Mouse (Mus musculus) hindbrain, embryonic 13.5 days (tissue): ENCODE data around the gene Ppl. TPM values are rescaled to one million over a fixed set of nuclear protein-coding genes. Genes with fewer than 3 reads are reported as not detected.

Experiments
- ATAC-seq: fragments of 200-750 bp; cut with Nextera tagmentation; 2 replicates; pipeline ENCODE4 v1.8.0; 2017; ENCODE audit warnings: moderate TSS enrichment; ENCODE audit not compliant: low FRiP score
- H3K27ac ChIP-seq: fragments of 300-500 bp; sonication (generic); 2 replicates; pipeline ENCODE4 v1.5.1; 2015; ENCODE audit warnings: inconsistent platforms, mild to moderate bottlenecking, moderate library complexity
- H3K27me3 ChIP-seq: fragments of 300-500 bp; sonication (generic); 2 replicates; pipeline ENCODE4 v1.6.1; 2015; ENCODE audit warnings: mild to moderate bottlenecking, inconsistent platforms
- H3K36me3 ChIP-seq: fragments of 300-500 bp; sonication (generic); 2 replicates; pipeline ENCODE4 v1.6.1; 2015; ENCODE audit warnings: mild to moderate bottlenecking, inconsistent platforms
- H3K4me1 ChIP-seq: fragments of 300-500 bp; sonication (generic); replicated peaks from 2 replicates; pipeline ENCODE4 v1.6.1; 2015; ENCODE audit warnings: inconsistent platforms
- H3K4me2 ChIP-seq: fragments of 300-500 bp; sonication (generic); 2 replicates; pipeline ENCODE4 v1.6.1; 2015; ENCODE audit warnings: inconsistent platforms, mild to moderate bottlenecking, moderate library complexity
- H3K4me3 ChIP-seq: fragments of 300-500 bp; sonication (generic); 2 replicates; pipeline ENCODE4 v1.5.1; 2015; ENCODE audit warnings: mild to moderate bottlenecking, inconsistent platforms
- H3K9ac ChIP-seq: fragments of 300-500 bp; sonication (generic); 2 replicates; pipeline ENCODE4 v1.6.1; 2015; ENCODE audit warnings: mild to moderate bottlenecking, inconsistent platforms
- H3K9me3 ChIP-seq: fragments of 300-500 bp; sonication (generic); 2 replicates; pipeline ENCODE4 v1.6.1; 2016; ENCODE audit warnings: inconsistent platforms
- WGBS: fragments of 180-500 bp; shearing (Covaris S2); methylation state at CpG from one replicate; pipeline ENCODE4 v1.1.7; 2015; 5-methylcytosine and 5-hydroxymethylcytosine counted together
- polyA plus RNA-seq: library from polyadenylated mRNA; unstranded; fragments of >200 nt; fragmentation: Nextera tagmentation; extraction: Ambion mirVana; gene quantifications from 2 replicates; pipeline ENCODE4 v1.2.1, GENCODE M21; 2015

Gene Ppl
- polyA plus RNA-seq, 1 experiment from 2014 or later, result 0.25 TPM

GRCm38 (mm10) chr16:5071974-5072373 lies 60.2 kb downstream of the Ppl start:
- Histone ChIP-seq H3K9ac (no peak overlapping the region), H3K27ac (no peak overlapping the region), H3K27me3 (no peaks in the 10 kb centered on the region), H3K4me3 (no peak overlapping the region), H3K4me1 (no peaks in the 10 kb centered on the region), H3K9me3 (no peaks in the 10 kb centered on the region), H3K36me3 (peaks cover 85% of the 10 kb centered on the region), H3K4me2 (no peak overlapping the region)
- ATAC-seq, result no peak
- WGBS, result 97% methylated on average over 7 of the region's 7 CpGs

- 86% methylated on average over 3 of the region's 3 CpGs for WGBS
- Histone ChIP-seq H3K9ac (no peak overlapping the region), H3K27ac (no peak overlapping the region), H3K36me3 (peaks cover 81% of the 10 kb centered on the region), H3K27me3 (no peaks in the 10 kb centered on the region), H3K4me3 (no peak overlapping the region), H3K4me1 (no peaks in the 10 kb centered on the region), H3K4me2 (no peak overlapping the region), H3K9me3 (no peaks in the 10 kb centered on the region)
- no peak for ATAC-seq
These were observed 61.9 kb downstream of the Ppl start for GRCm38 (mm10) chr16:5070321-5070720.

GRCm38 (mm10) chr16:5063472-5063871 lies 68.7 kb downstream of the Ppl start:
- no peak overlapping the region for H3K4me3 ChIP-seq
- no peaks in the 10 kb centered on the region for H3K27me3 ChIP-seq
- WGBS, result over 99% methylated on average over 4 of the region's 4 CpGs
- no peak overlapping the region for H3K9ac ChIP-seq
- no peak for ATAC-seq
- H3K36me3 ChIP-seq, result peaks cover 67% of the 10 kb centered on the region
- H3K4me1 ChIP-seq, result no peaks in the 10 kb centered on the region
- no peak overlapping the region for H3K4me2 ChIP-seq
- no peak overlapping the region for H3K27ac ChIP-seq
- H3K9me3 ChIP-seq, result no peaks in the 10 kb centered on the region

- Histone ChIP-seq H3K27ac (no peak overlapping the region), H3K36me3 (peaks cover 59% of the 10 kb centered on the region), H3K4me1 (0 out of 2 replicates have a peak, but pooled peaks cover 5% of the 10 kb centered on the region), H3K9me3 (no peaks in the 10 kb centered on the region), H3K4me3 (no peak overlapping the region), H3K27me3 (no peaks in the 10 kb centered on the region), H3K4me2 (no peak overlapping the region), H3K9ac (no peak overlapping the region)
- WGBS, result 86% methylated on average over 1 of the region's 1 CpGs
- no peak for ATAC-seq
These were observed 74.1 kb downstream of the Ppl start for GRCm38 (mm10) chr16:5058114-5058513.

GRCm38 (mm10) chr16:5050251-5051110 lies 81.7 kb downstream of the Ppl start:
- Histone ChIP-seq H3K9ac (peak overlapping the region; percentile 92), H3K27ac (peak overlapping the region; percentile 98), H3K4me3 (peak overlapping the region; percentile 99), H3K4me2 (peak overlapping the region; percentile 98), H3K27me3 (no peaks in the 10 kb centered on the region), H3K4me1 (peaks cover 44% of the 10 kb centered on the region), H3K36me3 (peaks cover 38% of the 10 kb centered on the region), H3K9me3 (no peaks in the 10 kb centered on the region)
- peak; percentile 87 for ATAC-seq
- WGBS, result under 1% methylated on average over 78 of the region's 78 CpGs

- peaks cover 39% of the 10 kb centered on the region for H3K36me3 ChIP-seq
- H3K27ac ChIP-seq, result peak within 1 kb of the TSS; percentile 98
- no peaks in the 10 kb centered on the region for H3K9me3 ChIP-seq
- peak within 1 kb of the TSS; percentile 98 for H3K4me2 ChIP-seq
- no peaks in the 10 kb centered on the region for H3K27me3 ChIP-seq
- peak within 1 kb of the TSS; percentile 95 for H3K9ac ChIP-seq
- peaks cover 44% of the 10 kb centered on the region for H3K4me1 ChIP-seq
- peak; percentile 100 for ATAC-seq
- 0% methylated on average over 46 of the region's 56 CpGs for WGBS
- peak within 1 kb of the TSS; percentile 99 for H3K4me3 ChIP-seq
These were observed 82.4 kb downstream of the Ppl start, which contains the start of the genes Glyr1 and Ubn1 for GRCm38 (mm10) chr16:5049774-5050234. TSS of gene Glyr1 (minus strand) at chr16:5049863. TSS of gene Ubn1 (plus strand) at chr16:5050057.

GRCm38 (mm10) chr16:5049182-5049773 lies 82.9 kb downstream of the Ppl start:
- ATAC-seq, result peak; percentile 73
- H3K27ac ChIP-seq, result peak overlapping the region; percentile 93
- WGBS, result under 1% methylated on average over 38 of the region's 38 CpGs

GRCm38 (mm10) chr16:5045322-5045721 lies 86.9 kb downstream of the Ppl start:
- 99% methylated on average over 3 of the region's 3 CpGs for WGBS
- Histone ChIP-seq H3K9me3 (no peaks in the 10 kb centered on the region), H3K9ac (no peak overlapping the region), H3K27me3 (no peaks in the 10 kb centered on the region), H3K27ac (no peak overlapping the region), H3K4me1 (peaks cover 20% of the 10 kb centered on the region), H3K4me2 (no peak overlapping the region), H3K36me3 (peaks cover 72% of the 10 kb centered on the region), H3K4me3 (no peak overlapping the region)
- no peak for ATAC-seq

More at GRCm38 (mm10) chr16:5049182-5049773, 82.9 kb downstream of the Ppl start:
- Histone ChIP-seq H3K4me1 (peaks cover 44% of the 10 kb centered on the region), H3K4me3 (peak overlapping the region; percentile 99), H3K9ac (peak overlapping the region; percentile 95), H3K27me3 (no peaks in the 10 kb centered on the region), H3K4me2 (peak overlapping the region; percentile 92), H3K36me3 (peaks cover 44% of the 10 kb centered on the region), H3K9me3 (no peaks in the 10 kb centered on the region)

- ATAC-seq, result no peak
- Histone ChIP-seq H3K27ac (no peak overlapping the region), H3K9ac (no peak overlapping the region), H3K27me3 (no peaks in the 10 kb centered on the region), H3K36me3 (peaks cover 97% of the 10 kb centered on the region), H3K4me2 (no peak overlapping the region), H3K9me3 (no peaks in the 10 kb centered on the region), H3K4me1 (no peaks in the 10 kb centered on the region), H3K4me3 (no peak overlapping the region)
- 73% methylated on average over 5 of the region's 5 CpGs for WGBS
These were observed 95.5 kb downstream of the Ppl start for GRCm38 (mm10) chr16:5036649-5037234.

Other genes starting within 250 kb of the Ppl start
- 107 and 115 TPM in 2 replicates for gene Mgrn1, start 246.2 kb downstream of the Ppl start, polyA plus RNA-seq
- gene Nudt16l1, start 193.7 kb downstream of the Ppl start, polyA plus RNA-seq, result 128 and 131 TPM in 2 replicates
- 73.4 and 77.6 TPM in 2 replicates for gene Anks3, start 168.2 kb downstream of the Ppl start, polyA plus RNA-seq
- gene Sept12, start 134.6 kb downstream of the Ppl start, polyA plus RNA-seq, result not detected in 2 replicates
- 3.1 and 4.6 TPM in 2 replicates for gene Smim22, start 125.1 kb downstream of the Ppl start, polyA plus RNA-seq
- 153 and 161 TPM in 2 replicates for gene Rogdi, start 118.9 kb downstream of the Ppl start, polyA plus RNA-seq
- 206 and 209 TPM in 2 replicates for gene Glyr1, start 82.6 kb downstream of the Ppl start, polyA plus RNA-seq
- 16.0 and 16.3 TPM in 2 replicates for gene Ubn1, start 82.4 kb downstream of the Ppl start, polyA plus RNA-seq
- 0.66 and 0.76 TPM in 2 replicates for gene Sec14l5, start 14.7 kb upstream of the Ppl start, polyA plus RNA-seq
- 11.9 and 12.1 TPM in 2 replicates for gene Nagpa, start 71.6 kb upstream of the Ppl start, polyA plus RNA-seq
- gene AU021092, start 89.9 kb upstream of the Ppl start, polyA plus RNA-seq, result 12.7 and 14.9 TPM in 2 replicates
- gene Alg1, start 101.2 kb upstream of the Ppl start, polyA plus RNA-seq, result 36.2 and 38.1 TPM in 2 replicates
- 8.9 and 11.4 TPM in 2 replicates for gene Eef2kmt, start 123.6 kb upstream of the Ppl start, polyA plus RNA-seq